Mouse (Mus musculus): ENCODE data around the gene Smyd1. TPM values are rescaled to one million over a fixed set of nuclear protein-coding genes. Genes with fewer than 3 reads are reported as not detected.

The Smyd1 gene
- total and polyA plus RNA-seq, 2 experiments from 2014 or later: 0.57 to 1.5 TPM

- Histone ChIP-seq H3K27me3 (ENCODE audit: insufficient read depth, low read length) (no peaks in the 10 kb centered on the region), H3K36me3 (ENCODE audit: insufficient read depth) (no peaks in the 10 kb centered on the region), H3K9me3 (ENCODE audit: low read length) (no peaks in the 10 kb centered on the region), H3K27ac (ENCODE audit: low read depth, low read length) (no peak overlapping the region), H3K9ac (no peak overlapping the region), H3K4me1 (ENCODE audit: insufficient read depth) (no peaks in the 10 kb centered on the region), H3K4me3 (ENCODE audit: low read depth, low read length) (no peak overlapping the region), H3K4me2 (ENCODE audit: low read depth) (no peak overlapping the region)
- 96% methylated on average over 6 of the region's 6 CpGs for WGBS
- no peak for TF ChIP-seq CTCF (IDR thresholded peaks at IDR 0.05; ENCODE audit: low read depth)
- no peak for ATAC-seq
- no peak for DNase-seq
These were observed 67.6 kb downstream of the Smyd1 start for GRCm38 (mm10) chr6:71254456-71254855.

- 86% methylated on average over 8 of the region's 8 CpGs for WGBS
- Histone ChIP-seq H3K4me3 (ENCODE audit: low read depth, low read length) (no peak overlapping the region), H3K4me1 (ENCODE audit: insufficient read depth) (no peaks in the 10 kb centered on the region), H3K4me2 (ENCODE audit: low read depth) (no peak overlapping the region), H3K36me3 (ENCODE audit: insufficient read depth) (no peaks in the 10 kb centered on the region), H3K27ac (ENCODE audit: low read depth, low read length) (no peak overlapping the region), H3K9ac (no peak overlapping the region), H3K27me3 (ENCODE audit: insufficient read depth, low read length) (no peaks in the 10 kb centered on the region), H3K9me3 (ENCODE audit: low read length) (no peaks in the 10 kb centered on the region)
- ATAC-seq (no peak), DNase-seq (no peak)
- no peak for TF ChIP-seq CTCF (IDR thresholded peaks at IDR 0.05; ENCODE audit: low read depth)
These were observed 71.1 kb downstream of the Smyd1 start for GRCm38 (mm10) chr6:71250951-71251350.

GRCm38 (mm10) chr6:71249615-71250014 is 72.4 kb downstream of the Smyd1 start:
- Histone ChIP-seq H3K27ac (ENCODE audit: low read depth, low read length) (no peak overlapping the region), H3K4me2 (ENCODE audit: low read depth) (no peak overlapping the region), H3K27me3 (ENCODE audit: insufficient read depth, low read length) (no peaks in the 10 kb centered on the region), H3K9ac (no peak overlapping the region), H3K4me3 (ENCODE audit: low read depth, low read length) (no peak overlapping the region), H3K36me3 (ENCODE audit: insufficient read depth) (no peaks in the 10 kb centered on the region), H3K9me3 (ENCODE audit: low read length) (no peaks in the 10 kb centered on the region), H3K4me1 (ENCODE audit: insufficient read depth) (no peaks in the 10 kb centered on the region)
- ATAC-seq (no peak), DNase-seq (no peak)
- 75% methylated on average over 3 of the region's 3 CpGs for WGBS
- TF ChIP-seq CTCF (IDR thresholded peaks at IDR 0.05; ENCODE audit: low read depth): no peak

- no peak for ATAC-seq
- no peak for TF ChIP-seq CTCF (IDR thresholded peaks at IDR 0.05; ENCODE audit: low read depth)
- Histone ChIP-seq H3K9ac (no peak overlapping the region), H3K4me2 (ENCODE audit: low read depth) (no peak overlapping the region), H3K4me1 (ENCODE audit: insufficient read depth) (no peaks in the 10 kb centered on the region), H3K9me3 (ENCODE audit: low read length) (no peaks in the 10 kb centered on the region), H3K27me3 (ENCODE audit: insufficient read depth, low read length) (no peaks in the 10 kb centered on the region), H3K36me3 (ENCODE audit: insufficient read depth) (no peaks in the 10 kb centered on the region), H3K27ac (ENCODE audit: low read depth, low read length) (no peak overlapping the region), H3K4me3 (ENCODE audit: low read depth, low read length) (no peak overlapping the region)
- 88% methylated on average over 1 of the region's 1 CpGs for WGBS
- no peak for DNase-seq
These were observed 73.6 kb downstream of the Smyd1 start for GRCm38 (mm10) chr6:71248420-71248819.

GRCm38 (mm10) chr6:71243258-71243657 is 78.8 kb downstream of the Smyd1 start:
- TF ChIP-seq CTCF (IDR thresholded peaks at IDR 0.05; ENCODE audit: low read depth): no peak
- H3K27ac ChIP-seq (ENCODE audit: low read depth, low read length): no peak overlapping the region
- no peaks in the 10 kb centered on the region for H3K9me3 ChIP-seq (ENCODE audit: low read length)
- DNase-seq: no peak
- H3K4me1 ChIP-seq (ENCODE audit: insufficient read depth): no peaks in the 10 kb centered on the region
- H3K4me2 ChIP-seq (ENCODE audit: low read depth): no peak overlapping the region
- H3K4me3 ChIP-seq (ENCODE audit: low read depth, low read length): no peak overlapping the region
- no peak for ATAC-seq
- no peaks in the 10 kb centered on the region for H3K36me3 ChIP-seq (ENCODE audit: insufficient read depth)
- H3K27me3 ChIP-seq (ENCODE audit: insufficient read depth, low read length): no peaks in the 10 kb centered on the region
- 88% methylated on average over 3 of the region's 3 CpGs for WGBS
- no peak overlapping the region for H3K9ac ChIP-seq

GRCm38 (mm10) chr6:71242811-71243210 is 79.2 kb downstream of the Smyd1 start:
- no peaks in the 10 kb centered on the region for H3K9me3 ChIP-seq (ENCODE audit: low read length)
- no peaks in the 10 kb centered on the region for H3K36me3 ChIP-seq (ENCODE audit: insufficient read depth)
- H3K27me3 ChIP-seq (ENCODE audit: insufficient read depth, low read length): no peaks in the 10 kb centered on the region
- no peak for ATAC-seq
- no peak overlapping the region for H3K4me3 ChIP-seq (ENCODE audit: low read depth, low read length)
- H3K9ac ChIP-seq: no peak overlapping the region
- no peak for TF ChIP-seq CTCF (IDR thresholded peaks at IDR 0.05; ENCODE audit: low read depth)
- WGBS: 83% methylated on average over 1 of the region's 1 CpGs
- H3K4me2 ChIP-seq (ENCODE audit: low read depth): no peak overlapping the region
- no peak for DNase-seq
- H3K4me1 ChIP-seq (ENCODE audit: insufficient read depth): no peaks in the 10 kb centered on the region
- H3K27ac ChIP-seq (ENCODE audit: low read depth, low read length): no peak overlapping the region

GRCm38 (mm10) chr6:71240831-71241230 is 81.2 kb downstream of the Smyd1 start:
- no peak for TF ChIP-seq CTCF (IDR thresholded peaks at IDR 0.05; ENCODE audit: low read depth)
- WGBS: 87% methylated on average over 7 of the region's 7 CpGs
- H3K27me3 ChIP-seq (ENCODE audit: insufficient read depth, low read length): no peaks in the 10 kb centered on the region
- ATAC-seq (no peak), DNase-seq (no peak)
- no peaks in the 10 kb centered on the region for H3K36me3 ChIP-seq (ENCODE audit: insufficient read depth)
- H3K9me3 ChIP-seq (ENCODE audit: low read length): no peaks in the 10 kb centered on the region
- no peak overlapping the region for H3K27ac ChIP-seq (ENCODE audit: low read depth, low read length)
- H3K4me2 ChIP-seq (ENCODE audit: low read depth): no peak overlapping the region
- H3K9ac ChIP-seq: no peak overlapping the region
- no peak overlapping the region for H3K4me3 ChIP-seq (ENCODE audit: low read depth, low read length)
- no peaks in the 10 kb centered on the region for H3K4me1 ChIP-seq (ENCODE audit: insufficient read depth)

All from forebrain, postnatal 0 days (tissue).